Comparison of ENCODE assay signal across 1 mouse cellular context in genomic region chr15:98930017-98930734, GRCm38 (mm10).
TF ChIP-seq lines count a peak whose summit lies in the region.

No protein-coding gene starts in this region.

TF ChIP-seq in MEL, 35 proteins besides CTCF, POLR2A, EP300 and RAD21:
- no peak for TF ChIP-seq KAT2A (conservative IDR thresholded peaks at IDR 0.05; ENCODE audit: low read depth, low read length)
- TF ChIP-seq TAL1 (IDR thresholded peaks at IDR 0.05; ENCODE audit: low read length) = 0 out of 2 replicates have a peak, but pooled peaks have one; percentile 6
- 0 out of 2 replicates have a peak, but pooled peaks have one; percentile 35 for TF ChIP-seq MYC (IDR thresholded peaks at IDR 0.05; ENCODE audit: low read depth, low read length)
- TF ChIP-seq POLR2AphosphoS2 (IDR thresholded peaks at IDR 0.05; ENCODE audit: low read length) = peak; percentile 97
- TF ChIP-seq ZNF384 (IDR thresholded peaks at IDR 0.05; ENCODE audit: low read depth, low read length) = no peak
- peak; percentile 48 for TF ChIP-seq MAX (IDR thresholded peaks at IDR 0.05; ENCODE audit: low read length)
- TF ChIP-seq SMC3 (IDR thresholded peaks at IDR 0.05; ENCODE audit: low read depth, low read length) = peak; percentile 16
- no peak for TF ChIP-seq HCFC1 (IDR thresholded peaks at IDR 0.05; ENCODE audit: low read depth, low read length)
- 0 out of 2 replicates have a peak, but pooled peaks have one; percentile 6 for TF ChIP-seq NRF1 (IDR thresholded peaks at IDR 0.05; ENCODE audit: insufficient read depth, low read depth, low read length, poor library complexity, severe bottlenecking)
- peak; percentile 40; the same call in 1 of the 2 replicates for TF ChIP-seq CHD2 (IDR thresholded peaks at IDR 0.05; ENCODE audit: low read length)
- TF ChIP-seq POLR2AphosphoS5 (IDR thresholded peaks at IDR 0.05; ENCODE audit: borderline replicate concordance, low read depth, low read length) = 0 out of 2 replicates have a peak, but pooled peaks have one; percentile 68
- peak; percentile 74; the same call in 1 of the 2 replicates for TF ChIP-seq ZMIZ1 (IDR thresholded peaks at IDR 0.05; ENCODE audit: low read depth, low read length)
- TF ChIP-seq RCOR1 (IDR thresholded peaks at IDR 0.05; ENCODE audit: low read depth, low read length) = peak; percentile 13; the same call in 1 of the 2 replicates
- no peak for TF ChIP-seq JUND (IDR thresholded peaks at IDR 0.05; ENCODE audit: low read depth, low read length)
- TF ChIP-seq MAZ (IDR thresholded peaks at IDR 0.05; ENCODE audit: low read depth, low read length) = no peak
- peak; percentile 52; the same call in 1 of the 2 replicates for TF ChIP-seq ZKSCAN1 (IDR thresholded peaks at IDR 0.05; ENCODE audit: low read depth, low read length)
- TF ChIP-seq USF1 (IDR thresholded peaks at IDR 0.05; ENCODE audit: low read depth, low read length) = no peak
